Mouse (Mus musculus) liver, embryonic 12.5 days (tissue): ENCODE measurements at regions not wholly inside any gene's neighbourhood (a gene's known extent, or its start where the extent isn't known, plus 50 kb on each side); places are given as distances from the start of the nearest gene placed in this dataset.

Experiments used
- ATAC-seq: fragments of 200-750 bp; cut with Nextera tagmentation; 2 replicates; pipeline ENCODE4 v1.8.0; 2017; ENCODE audit warnings: moderate number of reproducible peaks, mild to moderate bottlenecking, moderate library complexity
- H3K27ac ChIP-seq: fragments of 300-500 bp; sonication (generic); 2 replicates; pipeline ENCODE4 v1.5.1; 2016; ENCODE audit warnings: mild to moderate bottlenecking
- H3K27me3 ChIP-seq: fragments of 300-500 bp; sonication (generic); replicated peaks from 2 replicates; pipeline ENCODE4 v1.6.1; 2016; ENCODE audit warnings: mild to moderate bottlenecking, moderate library complexity
- H3K36me3 ChIP-seq: fragments of 300-500 bp; sonication (generic); 2 replicates; pipeline ENCODE4 v1.6.1; 2016; ENCODE audit warnings: mild to moderate bottlenecking, moderate library complexity
- H3K4me1 ChIP-seq: fragments of 300-500 bp; sonication (generic); 2 replicates; pipeline ENCODE4 v1.6.1; 2016
- H3K4me2 ChIP-seq: fragments of 300-500 bp; sonication (generic); 2 replicates; pipeline ENCODE4 v1.6.1; 2016; ENCODE audit warnings: mild to moderate bottlenecking, moderate library complexity
- H3K4me3 ChIP-seq: fragments of 300-500 bp; sonication (generic); 2 replicates; pipeline ENCODE4 v1.5.1; 2016; ENCODE audit warnings: mild to moderate bottlenecking, moderate library complexity
- H3K9ac ChIP-seq: fragments of 300-500 bp; sonication (generic); 2 replicates; pipeline ENCODE4 v1.6.1; 2016; ENCODE audit warnings: mild to moderate bottlenecking, moderate library complexity
- H3K9me3 ChIP-seq: fragments of 300-500 bp; sonication (generic); replicated peaks from 2 replicates; pipeline ENCODE4 v1.6.1; 2016; ENCODE audit warnings: mild to moderate bottlenecking, moderate library complexity
- WGBS: fragments of 180-500 bp; shearing (Covaris S2); methylation state at CpG from one replicate; pipeline ENCODE4 v1.1.7; 2016; ENCODE audit not compliant: insufficient replicate concordance; 5-methylcytosine and 5-hydroxymethylcytosine counted together

- Histone ChIP-seq H3K4me2 (no peak overlapping the region), H3K27me3 (no peaks in the 10 kb centered on the region), H3K9ac (no peak overlapping the region), H3K36me3 (no peaks in the 10 kb centered on the region), H3K9me3 (no peaks in the 10 kb centered on the region), H3K4me1 (no peaks in the 10 kb centered on the region; the same call in 1 of the 2 replicates), H3K4me3 (no peak overlapping the region), H3K27ac (no peak overlapping the region)
- WGBS = 71% methylated on average over 8 of the region's 8 CpGs
- peak; percentile 37; the same call in 1 of the 2 replicates for ATAC-seq
Observed at GRCm38 (mm10) chr19:57541693-57542314, 69.0 kb upstream of the Atrnl1 start.

- no peaks in the 10 kb centered on the region for H3K9me3 ChIP-seq
- no peak overlapping the region for H3K27ac ChIP-seq
- whole genome bisulfite sequencing = 80% methylated on average over 5 of the region's 5 CpGs
- H3K4me3 ChIP-seq = no peak overlapping the region
- H3K27me3 ChIP-seq = no peaks in the 10 kb centered on the region
- H3K4me2 ChIP-seq = no peak overlapping the region
- H3K4me1 ChIP-seq = peaks cover 5% of the 10 kb centered on the region; the same call in 1 of the 2 replicates
- no peaks in the 10 kb centered on the region for H3K36me3 ChIP-seq
- no peak for ATAC-seq
- H3K9ac ChIP-seq = no peak overlapping the region
Observed at GRCm38 (mm10) chr19:57542506-57542905, 68.3 kb upstream of the Atrnl1 start.

DNA sequence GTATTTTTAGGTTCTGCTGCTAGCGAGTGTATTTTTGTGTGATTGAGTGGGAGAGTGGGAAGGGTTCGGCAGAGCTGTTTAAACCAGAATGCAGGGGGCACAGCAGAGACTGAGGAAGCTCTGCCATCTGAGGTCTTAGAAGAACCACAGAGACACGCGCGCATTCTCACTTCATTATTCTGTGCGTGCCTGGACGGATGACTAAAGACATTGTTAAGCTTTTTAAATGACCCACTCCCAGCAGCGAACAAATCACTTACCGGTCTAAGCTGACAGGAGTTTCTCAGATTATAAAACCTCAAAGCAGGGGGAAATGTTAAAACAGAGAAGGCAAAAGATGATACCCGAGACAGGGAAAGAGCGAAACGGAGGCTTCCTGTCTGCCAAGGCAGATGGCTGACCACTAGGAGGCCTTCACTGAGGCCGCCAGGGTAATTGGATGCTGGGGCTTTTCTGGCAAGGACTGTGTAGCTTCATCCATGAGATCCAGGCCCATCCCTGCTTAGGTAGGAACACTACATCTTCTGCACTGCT lies 67.1 kb upstream of the Atrnl1 start:
- Histone ChIP-seq H3K27ac (no peak overlapping the region), H3K4me1 (peaks cover 8% of the 10 kb centered on the region; the same call in 1 of the 2 replicates), H3K4me2 (peak overlapping the region; percentile 14; the same call in 1 of the 2 replicates), H3K9ac (no peak overlapping the region), H3K27me3 (no peaks in the 10 kb centered on the region), H3K4me3 (no peak overlapping the region), H3K36me3 (no peaks in the 10 kb centered on the region), H3K9me3 (no peaks in the 10 kb centered on the region)
- no peak for ATAC-seq
- 59% methylated on average over 13 of the region's 13 CpGs for WGBS

DNA sequence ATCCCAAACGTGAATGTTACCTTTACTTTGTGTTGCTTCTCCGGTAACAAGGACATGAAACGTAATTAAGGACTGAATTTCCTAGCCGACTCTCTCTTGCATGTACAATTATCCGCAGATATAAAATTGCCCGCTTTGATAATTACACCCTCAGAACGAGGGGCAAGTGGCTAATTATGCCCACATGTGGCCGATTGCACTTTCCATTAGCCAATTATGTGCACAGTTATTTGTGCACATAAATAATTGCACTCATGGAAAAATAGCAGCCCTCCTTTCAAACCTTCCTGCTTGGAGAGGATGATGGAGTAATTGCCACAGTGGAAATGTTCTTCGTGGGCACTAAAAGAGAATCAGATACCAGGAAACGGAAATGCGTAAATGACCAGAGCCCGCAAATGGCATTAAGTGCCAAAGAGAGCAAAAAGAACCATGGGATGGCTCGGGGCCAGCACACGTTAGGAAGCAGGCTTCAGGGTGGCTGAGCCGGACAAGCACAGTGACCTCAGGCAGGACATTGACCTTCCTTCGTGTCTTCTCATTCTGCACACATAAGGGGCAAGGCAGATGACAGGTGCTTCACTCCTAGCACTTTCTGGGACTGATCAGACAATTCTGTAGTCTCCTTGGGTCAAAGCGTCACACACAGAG lies 66.5 kb upstream of the Atrnl1 start:
- Histone ChIP-seq H3K27me3 (no peaks in the 10 kb centered on the region), H3K27ac (no peak overlapping the region), H3K36me3 (no peaks in the 10 kb centered on the region), H3K4me2 (no peak overlapping the region), H3K9me3 (no peaks in the 10 kb centered on the region), H3K4me1 (peaks cover 8% of the 10 kb centered on the region; the same call in 1 of the 2 replicates), H3K4me3 (no peak overlapping the region), H3K9ac (no peak overlapping the region)
- no peak for ATAC-seq
- WGBS = 75% methylated on average over 17 of the region's 17 CpGs

GRCm38 (mm10) chr19:57545071-57545470 lies 65.8 kb upstream of the Atrnl1 start:
- no peak overlapping the region for H3K27ac ChIP-seq
- peaks cover 8% of the 10 kb centered on the region; the same call in 1 of the 2 replicates for H3K4me1 ChIP-seq
- WGBS = 62% methylated on average over 2 of the region's 2 CpGs
- no peak for ATAC-seq
- H3K4me2 ChIP-seq = no peak overlapping the region
- no peak overlapping the region for H3K9ac ChIP-seq
- H3K9me3 ChIP-seq = no peaks in the 10 kb centered on the region
- no peaks in the 10 kb centered on the region for H3K27me3 ChIP-seq
- no peaks in the 10 kb centered on the region for H3K36me3 ChIP-seq
- H3K4me3 ChIP-seq = no peak overlapping the region

DNA sequence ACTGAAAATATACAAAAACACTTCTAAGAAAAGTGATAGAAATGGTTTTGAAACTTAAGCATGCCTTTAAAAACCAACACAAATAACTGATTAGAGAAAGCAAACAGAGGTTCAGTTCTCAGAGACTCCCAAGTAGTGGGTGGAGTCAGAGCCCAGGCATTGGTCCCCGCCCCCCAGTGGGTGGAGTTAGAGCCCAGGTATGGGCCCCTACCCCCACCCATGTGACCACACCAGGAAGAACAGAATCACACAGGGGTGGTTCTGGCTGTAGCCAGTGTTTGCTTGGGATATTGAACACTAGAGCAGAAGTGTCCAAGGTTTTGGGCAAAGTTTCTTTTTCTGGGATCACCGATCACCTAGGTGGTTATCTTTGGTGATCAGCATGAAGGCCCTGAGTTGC lies 64.8 kb upstream of the Atrnl1 start:
- H3K27ac ChIP-seq = no peak overlapping the region
- peaks cover 8% of the 10 kb centered on the region; the same call in 1 of the 2 replicates for H3K4me1 ChIP-seq
- no peak for ATAC-seq
- 47% methylated on average over 2 of the region's 2 CpGs for WGBS
- no peaks in the 10 kb centered on the region for H3K36me3 ChIP-seq
- no peak overlapping the region for H3K9ac ChIP-seq
- H3K4me3 ChIP-seq = no peak overlapping the region
- H3K9me3 ChIP-seq = no peaks in the 10 kb centered on the region
- H3K4me2 ChIP-seq = no peak overlapping the region
- no peaks in the 10 kb centered on the region for H3K27me3 ChIP-seq

DNA sequence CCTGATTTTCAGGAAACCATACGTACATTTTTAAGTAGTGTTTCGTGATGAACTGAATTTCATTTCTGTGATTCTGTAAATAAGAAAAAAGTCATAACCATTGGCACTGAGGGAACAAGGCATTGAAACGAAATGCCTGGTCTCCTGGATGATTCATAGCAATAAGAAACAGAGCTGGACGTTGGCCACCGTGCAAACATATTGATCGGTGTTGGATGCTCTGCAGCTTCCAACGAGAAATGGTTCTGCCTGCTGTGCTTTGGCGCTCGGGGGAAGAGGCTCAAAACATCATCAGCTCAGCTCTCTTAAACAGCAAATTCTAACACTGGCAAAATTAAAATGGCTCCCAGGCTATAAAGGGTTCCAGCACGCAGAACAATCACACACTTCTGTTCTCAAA lies 64.3 kb upstream of the Atrnl1 start:
- no peak for ATAC-seq
- no peak overlapping the region for H3K4me2 ChIP-seq
- H3K36me3 ChIP-seq = no peaks in the 10 kb centered on the region
- no peaks in the 10 kb centered on the region for H3K9me3 ChIP-seq
- WGBS = 76% methylated on average over 10 of the region's 10 CpGs
- peaks cover 8% of the 10 kb centered on the region; the same call in 1 of the 2 replicates for H3K4me1 ChIP-seq
- no peak overlapping the region for H3K4me3 ChIP-seq
- H3K27ac ChIP-seq = no peak overlapping the region
- no peaks in the 10 kb centered on the region for H3K27me3 ChIP-seq
- no peak overlapping the region for H3K9ac ChIP-seq

GRCm38 (mm10) chr19:57548093-57548492 lies 62.7 kb upstream of the Atrnl1 start:
- H3K4me1 ChIP-seq = peaks cover 8% of the 10 kb centered on the region; the same call in 1 of the 2 replicates
- no peaks in the 10 kb centered on the region for H3K9me3 ChIP-seq
- no peak for ATAC-seq
- WGBS = 70% methylated on average over 11 of the region's 11 CpGs
- no peak overlapping the region for H3K27ac ChIP-seq
- no peaks in the 10 kb centered on the region for H3K36me3 ChIP-seq
- H3K27me3 ChIP-seq = no peaks in the 10 kb centered on the region
- H3K9ac ChIP-seq = no peak overlapping the region
- no peak overlapping the region for H3K4me3 ChIP-seq
- no peak overlapping the region for H3K4me2 ChIP-seq

GRCm38 (mm10) chr19:57548661-57549060 lies 62.2 kb upstream of the Atrnl1 start:
- Histone ChIP-seq H3K27ac (no peak overlapping the region), H3K27me3 (no peaks in the 10 kb centered on the region), H3K4me3 (no peak overlapping the region), H3K4me2 (no peak overlapping the region), H3K4me1 (peaks cover 8% of the 10 kb centered on the region; the same call in 1 of the 2 replicates), H3K36me3 (no peaks in the 10 kb centered on the region), H3K9me3 (no peaks in the 10 kb centered on the region), H3K9ac (no peak overlapping the region)
- no peak for ATAC-seq
- WGBS = 74% methylated on average over 11 of the region's 11 CpGs

DNA sequence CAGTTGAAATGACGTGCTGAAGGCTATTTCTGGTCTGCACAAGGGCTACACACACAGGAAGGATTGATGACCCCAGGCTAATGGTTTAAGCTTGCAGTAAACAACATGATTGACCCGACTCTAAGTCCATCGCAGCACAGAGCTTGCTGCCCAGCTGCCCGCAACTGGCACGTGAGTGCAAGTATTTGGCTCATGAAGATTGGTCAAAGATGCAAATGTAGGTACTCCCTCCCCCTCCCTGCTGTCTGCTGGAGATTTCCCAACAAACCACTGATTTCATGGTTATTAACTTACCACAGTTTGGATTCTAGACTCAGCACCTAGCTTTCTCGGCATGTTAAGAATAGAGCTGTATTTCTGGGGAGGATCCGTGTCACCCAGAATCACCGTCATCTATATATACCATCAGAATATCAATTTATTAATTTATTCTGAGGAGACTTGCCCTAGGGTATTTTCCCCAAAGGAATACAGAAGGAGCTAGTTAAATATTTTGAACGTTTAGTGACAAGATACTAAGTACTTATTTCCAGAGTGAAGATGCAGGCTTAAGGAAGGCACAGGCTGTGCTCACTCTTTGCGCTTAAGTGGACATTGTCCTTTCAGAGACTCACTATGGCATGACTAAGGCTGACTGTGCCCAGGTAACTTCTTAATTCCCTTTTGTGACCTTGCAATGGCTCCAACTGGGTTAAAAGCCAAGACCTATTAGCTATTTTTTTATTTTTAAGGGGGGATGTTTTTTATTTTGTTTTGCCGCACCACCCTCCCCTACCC lies 57.7 kb upstream of the Atrnl1 start:
- ATAC-seq = no peak
- Histone ChIP-seq H3K4me1 (no peaks in the 10 kb centered on the region), H3K4me3 (no peak overlapping the region), H3K27ac (no peak overlapping the region), H3K9ac (no peak overlapping the region), H3K27me3 (no peaks in the 10 kb centered on the region), H3K4me2 (no peak overlapping the region), H3K36me3 (no peaks in the 10 kb centered on the region), H3K9me3 (no peaks in the 10 kb centered on the region)
- WGBS = 78% methylated on average over 11 of the region's 11 CpGs

- no peak overlapping the region for H3K4me2 ChIP-seq
- no peaks in the 10 kb centered on the region for H3K4me1 ChIP-seq
- H3K27ac ChIP-seq = no peak overlapping the region
- H3K4me3 ChIP-seq = no peak overlapping the region
- no peaks in the 10 kb centered on the region for H3K9me3 ChIP-seq
- no peaks in the 10 kb centered on the region for H3K36me3 ChIP-seq
- no peak for ATAC-seq
- no peak overlapping the region for H3K9ac ChIP-seq
- H3K27me3 ChIP-seq = no peaks in the 10 kb centered on the region
- 55% methylated on average over 6 of the region's 6 CpGs for WGBS
Observed at GRCm38 (mm10) chr19:57554086-57554485, 56.7 kb upstream of the Atrnl1 start.

DNA sequence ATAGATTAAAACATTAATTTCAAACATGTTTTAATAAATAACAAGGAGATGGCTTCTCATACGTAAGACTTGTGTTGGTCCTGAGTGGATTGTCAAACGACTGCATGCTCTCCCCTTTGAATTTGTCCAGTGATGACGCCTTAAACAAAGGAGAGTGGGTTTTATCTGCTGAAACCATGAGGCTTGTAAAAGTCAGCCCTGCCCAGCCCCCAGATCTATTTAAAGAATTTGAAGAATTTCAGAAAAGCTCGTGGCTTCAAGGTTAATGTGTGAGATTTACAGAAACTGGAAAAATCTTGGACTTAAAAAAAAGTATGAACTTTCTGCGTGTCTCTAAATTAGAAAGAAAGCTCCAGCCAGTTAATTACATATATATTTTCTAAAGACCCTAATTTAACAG lies 55.5 kb upstream of the Atrnl1 start:
- WGBS = 30% methylated on average over 5 of the region's 5 CpGs
- H3K4me3 ChIP-seq = no peak overlapping the region
- no peak overlapping the region for H3K9ac ChIP-seq
- no peaks in the 10 kb centered on the region for H3K9me3 ChIP-seq
- H3K27ac ChIP-seq = no peak overlapping the region
- no peak for ATAC-seq
- no peak overlapping the region for H3K4me2 ChIP-seq
- H3K36me3 ChIP-seq = no peaks in the 10 kb centered on the region
- H3K27me3 ChIP-seq = no peaks in the 10 kb centered on the region
- H3K4me1 ChIP-seq = no peaks in the 10 kb centered on the region
